Mouse (Mus musculus): ENCODE measurements at regions not wholly inside any gene's neighbourhood (a gene's known extent, or its start where the extent isn't known, plus 50 kb on each side); places are given as distances from the start of the nearest gene placed in this dataset.

GRCm38 (mm10) chr9:49961965-49962364, 163.2 kb upstream of the Ncam1 start:
- no peak for TF ChIP-seq CTCF (IDR thresholded peaks at IDR 0.05; ENCODE audit: borderline replicate concordance, insufficient read depth, low read depth, low read length)
- TF ChIP-seq POLR2A (IDR thresholded peaks at IDR 0.05; ENCODE audit: borderline replicate concordance, insufficient read depth, low read length): no peak

All from cerebellum, adult 2 months (tissue).